Mouse (Mus musculus) spleen, postnatal 14 days (tissue): ENCODE measurements around the gene B4galnt3.

Source experiments
- DNase-seq, 2 experiments: peaks; one replicate each; pipeline ENCODE4 v3.0.0; 2021 to 2022; ENCODE audit warnings: low spot score in 2 of 2

Gene B4galnt3

DNA sequence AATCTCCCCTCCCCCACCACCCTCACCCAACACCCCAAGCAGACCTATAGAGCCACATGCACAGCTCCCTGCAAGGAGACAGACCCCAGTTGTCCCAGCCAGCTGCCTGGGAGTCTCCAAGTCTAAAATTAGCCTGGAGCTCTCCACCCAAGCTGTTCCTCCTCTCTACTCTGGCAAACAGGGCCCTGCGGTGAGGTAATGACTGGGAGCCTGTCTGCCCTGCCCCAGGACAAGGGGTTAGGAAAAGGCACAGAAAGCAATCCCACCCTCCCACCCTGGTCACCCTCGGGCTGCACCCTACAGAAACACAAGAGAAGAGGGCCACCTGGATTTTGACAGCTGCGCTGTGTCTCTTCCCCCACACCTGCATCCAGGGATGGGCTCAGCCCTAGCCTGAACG lies 19.5 kb downstream of the B4galnt3 start:
- DNase-seq, result no peak

DNA sequence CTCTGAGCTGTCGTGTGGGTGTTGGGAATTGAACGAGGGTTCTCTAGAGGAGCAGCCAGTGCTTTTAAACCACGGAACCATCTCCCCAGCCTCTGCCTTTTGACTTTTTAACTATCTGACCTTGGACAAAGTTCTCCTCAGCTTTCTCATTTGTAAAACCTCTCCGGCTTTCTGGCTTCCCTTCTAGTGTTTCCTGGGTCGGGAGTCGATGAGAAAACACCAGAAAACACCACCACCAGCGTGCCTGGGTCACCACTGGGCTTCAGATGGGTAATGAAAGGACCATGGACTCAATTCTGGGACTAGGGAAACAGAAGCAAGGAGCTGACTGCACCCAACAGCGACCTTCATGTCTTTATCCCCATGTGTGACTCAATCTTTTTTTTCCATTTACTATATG lies 20.2 kb downstream of the B4galnt3 start:
- no peak for DNase-seq

- no peak for DNase-seq
Measured at GRCm38 (mm10) chr6:120264151-120264550, 30.2 kb downstream of the B4galnt3 start.

GRCm38 (mm10) chr6:120263608-120264007 lies 30.8 kb downstream of the B4galnt3 start:
- no peak for DNase-seq

DNA sequence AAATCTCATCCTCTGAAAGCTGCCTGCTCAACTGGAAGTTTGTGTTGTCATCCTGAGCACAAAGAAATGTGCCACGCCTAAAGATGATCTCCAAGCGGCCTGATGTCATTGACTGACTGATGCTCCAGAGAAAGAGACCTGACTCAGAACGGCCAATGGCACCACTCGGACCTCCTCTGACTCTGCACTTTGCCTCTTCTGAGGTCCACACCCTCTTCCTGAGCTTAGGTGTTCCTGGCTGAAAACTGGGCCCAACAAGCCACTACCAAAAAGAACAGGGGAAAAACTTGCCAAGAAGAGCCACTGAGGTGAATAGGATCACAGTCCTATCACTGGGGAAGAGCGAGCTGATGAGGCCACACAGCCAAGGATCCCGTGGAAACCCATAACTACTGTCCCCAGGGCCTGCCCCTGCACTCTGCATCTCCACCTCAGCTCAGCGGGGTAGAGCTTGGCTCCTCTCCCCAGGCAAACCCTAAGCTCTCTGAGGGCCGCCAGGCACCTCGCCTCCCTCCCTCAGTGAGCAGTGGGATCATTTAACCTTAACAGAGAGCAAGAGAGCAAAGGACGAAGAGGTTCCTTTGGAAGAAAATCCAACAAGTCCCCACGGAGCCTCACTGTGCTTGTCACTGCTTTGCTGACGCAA lies 31.4 kb downstream of the B4galnt3 start:
- DNase-seq, result no peak

DNA sequence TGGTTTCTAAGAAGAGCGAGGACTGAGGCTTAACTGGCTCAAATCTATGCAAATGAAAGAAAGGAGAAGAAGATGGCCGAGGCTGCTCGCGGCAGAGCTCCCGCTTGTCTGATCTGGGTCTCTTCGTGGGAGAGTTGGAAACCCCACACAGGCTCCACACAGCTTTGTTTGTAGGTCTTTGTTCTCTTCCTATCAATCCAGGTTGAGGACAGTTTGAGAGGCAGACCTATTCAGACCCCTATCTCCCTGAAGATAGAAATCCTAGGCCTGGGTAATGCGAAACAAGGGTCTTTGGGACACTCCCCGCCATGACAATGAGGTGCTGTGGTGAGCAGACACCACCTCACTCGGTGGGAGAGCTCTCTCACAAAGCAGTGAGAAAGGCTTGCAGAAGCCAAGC lies 34.9 kb downstream of the B4galnt3 start:
- DNase-seq, result no peak

DNA sequence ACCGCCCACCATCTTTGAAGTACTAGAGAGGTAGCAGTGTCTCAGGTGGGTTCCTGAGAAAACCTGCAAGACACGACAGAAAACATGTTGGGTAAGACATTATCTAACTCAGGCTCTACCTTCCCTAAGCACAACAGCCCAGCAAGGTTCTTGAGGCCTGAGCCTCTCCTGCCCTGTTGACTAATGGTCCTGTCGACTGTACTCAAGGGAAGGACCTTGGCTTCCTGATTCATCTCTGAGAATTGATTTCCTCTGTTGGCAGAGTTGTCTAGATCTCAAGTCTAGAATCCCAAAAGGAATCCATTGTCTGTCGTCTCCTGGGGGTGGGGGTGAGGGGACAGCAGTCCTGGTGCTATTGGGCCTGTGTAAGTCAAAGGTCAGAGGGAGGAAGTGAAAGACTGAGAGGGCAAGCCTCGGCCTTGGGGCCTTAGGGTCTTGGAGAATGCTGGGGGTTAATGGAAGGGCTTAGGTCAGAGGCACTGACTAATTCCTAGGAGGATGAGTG lies 37.9 kb downstream of the B4galnt3 start:
- DNase-seq, result no peak

GRCm38 (mm10) chr6:120255701-120256100 lies 38.7 kb downstream of the B4galnt3 start:
- no peak for DNase-seq

- DNase-seq, result no peak
Measured at GRCm38 (mm10) chr6:120255144-120255543, 39.2 kb downstream of the B4galnt3 start.

DNA sequence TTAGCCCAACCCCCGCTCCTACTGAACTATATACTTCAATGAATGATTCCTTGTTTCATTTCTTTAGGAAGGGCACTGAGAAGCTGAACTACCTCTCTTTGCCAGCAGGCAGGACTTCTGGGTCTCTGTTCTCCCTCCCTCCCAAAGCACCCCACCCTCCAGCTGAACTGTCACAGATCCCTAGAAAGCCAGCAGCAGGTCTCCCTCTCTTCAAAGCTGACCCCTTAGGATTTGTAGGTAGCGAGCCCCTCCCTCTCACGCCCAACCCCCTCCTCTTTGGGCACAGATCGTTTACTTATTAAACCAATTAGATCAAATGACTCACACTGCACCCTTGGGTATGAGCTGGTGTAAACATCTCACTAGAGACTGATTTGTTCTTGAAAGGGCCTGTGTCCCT lies 39.7 kb downstream of the B4galnt3 start:
- no peak for DNase-seq

- DNase-seq, result no peak
Measured at GRCm38 (mm10) chr6:120252741-120253140, 41.6 kb downstream of the B4galnt3 start.

- DNase-seq, result no peak
Measured at GRCm38 (mm10) chr6:120251010-120251409, 43.3 kb downstream of the B4galnt3 start.

DNA sequence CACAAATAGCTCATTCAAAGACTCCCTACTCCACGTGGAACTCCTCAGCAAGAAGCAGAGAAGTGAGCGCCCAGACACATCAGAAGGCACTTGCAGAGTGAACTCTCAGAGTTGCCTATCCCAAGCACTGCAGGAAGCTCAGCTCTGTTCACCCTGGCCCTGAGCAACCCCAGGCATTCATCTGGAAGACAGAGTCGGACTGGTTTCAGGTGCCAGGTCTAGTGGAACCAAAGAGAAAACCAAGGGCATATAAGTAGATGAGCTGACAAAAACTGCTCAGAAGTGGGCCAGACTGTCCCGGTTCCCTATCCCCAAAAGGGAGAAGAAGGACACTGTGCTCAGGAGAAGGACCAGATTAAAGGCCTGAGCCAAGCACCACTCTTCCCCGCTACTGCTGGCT lies 44.5 kb downstream of the B4galnt3 start:
- DNase-seq, result no peak

- DNase-seq, result no peak
Measured at GRCm38 (mm10) chr6:120246676-120247075, 47.7 kb downstream of the B4galnt3 start.

GRCm38 (mm10) chr6:120243250-120243649 lies 51.1 kb downstream of the B4galnt3 start:
- DNase-seq, result no peak

DNA sequence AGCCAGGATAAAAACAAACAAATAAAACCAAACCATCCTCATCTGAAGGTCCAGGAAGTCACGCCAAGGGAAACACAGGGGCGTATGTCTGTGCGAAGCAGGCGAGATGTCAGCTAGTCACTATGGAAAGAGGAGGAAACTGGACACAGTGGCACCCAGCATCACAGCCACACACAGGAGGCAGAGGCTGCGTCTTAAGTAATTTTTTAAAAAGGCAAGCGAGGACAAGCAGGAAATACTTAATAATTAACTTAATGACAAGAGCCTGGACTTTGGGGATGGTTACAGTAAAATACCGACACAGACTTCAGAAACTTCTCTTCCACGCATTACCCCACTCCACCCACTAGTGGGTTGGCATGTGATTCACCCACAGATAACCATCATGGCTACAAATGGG lies 51.8 kb downstream of the B4galnt3 start:
- DNase-seq, result no peak

GRCm38 (mm10) chr6:120241453-120241852 lies 52.9 kb downstream of the B4galnt3 start:
- no peak for DNase-seq

DNA sequence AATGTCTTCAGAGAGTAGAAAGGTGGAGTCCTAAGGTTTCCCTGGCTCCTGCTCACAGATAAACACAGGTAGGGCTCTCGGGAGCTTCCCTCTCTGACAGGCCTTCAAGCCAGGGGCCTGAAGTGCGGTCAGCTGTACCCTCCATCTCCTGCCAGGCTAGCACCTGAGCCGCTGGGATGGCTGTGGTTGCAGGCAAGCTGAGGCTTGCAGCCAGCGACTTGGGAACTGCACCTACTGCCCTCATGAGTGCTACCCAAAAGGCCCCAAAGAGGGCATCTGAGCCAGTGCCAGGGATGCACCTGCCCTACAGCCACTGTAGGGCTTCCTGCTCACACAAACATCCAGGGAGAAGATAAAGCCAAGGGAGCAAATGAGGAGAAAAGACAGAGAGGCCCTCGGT lies 53.9 kb downstream of the B4galnt3 start:
- no peak for DNase-seq

- no peak for DNase-seq
Measured at GRCm38 (mm10) chr6:120235874-120236273, 58.5 kb downstream of the B4galnt3 start.

DNA sequence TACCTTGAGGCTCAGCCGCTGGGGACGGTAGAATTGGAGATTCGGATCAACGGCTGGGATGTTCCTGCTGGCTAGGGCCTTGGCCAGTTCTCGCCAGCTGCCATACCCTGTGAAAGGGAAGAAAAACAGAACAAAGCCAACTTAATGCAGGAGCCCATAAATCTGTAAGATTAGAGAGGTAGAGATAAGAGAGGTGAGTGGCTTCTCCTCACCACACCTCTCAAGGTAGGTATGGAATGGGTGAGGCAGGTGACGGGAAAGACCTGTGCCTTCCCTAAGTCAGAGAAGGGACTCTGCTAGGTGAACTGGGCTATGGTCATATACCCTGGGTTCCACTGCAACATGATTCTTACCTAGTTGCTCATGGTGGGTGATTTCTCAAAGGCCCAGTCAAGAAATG lies 61.5 kb downstream of the B4galnt3 start:
- DNase-seq, result no peak

DNA sequence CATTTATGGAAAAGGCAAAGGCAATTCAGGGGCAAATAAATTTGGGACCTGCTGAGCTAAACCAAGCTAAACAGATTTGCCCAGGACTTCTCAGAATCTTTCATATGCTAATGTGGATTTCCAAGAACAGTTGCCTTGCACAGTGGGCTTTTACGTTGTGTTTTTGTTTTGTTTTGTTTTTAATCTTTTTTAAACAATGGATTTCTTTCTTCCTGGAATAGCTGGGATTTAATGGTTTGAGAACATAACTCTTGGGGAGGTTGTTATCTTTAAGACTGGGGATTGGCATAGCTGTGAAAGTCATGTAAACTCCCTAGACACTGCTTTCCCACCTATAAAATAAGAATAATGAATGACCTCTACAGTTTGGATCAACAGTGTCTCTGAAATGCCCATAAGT lies 63.9 kb downstream of the B4galnt3 start:
- no peak for DNase-seq

DNA sequence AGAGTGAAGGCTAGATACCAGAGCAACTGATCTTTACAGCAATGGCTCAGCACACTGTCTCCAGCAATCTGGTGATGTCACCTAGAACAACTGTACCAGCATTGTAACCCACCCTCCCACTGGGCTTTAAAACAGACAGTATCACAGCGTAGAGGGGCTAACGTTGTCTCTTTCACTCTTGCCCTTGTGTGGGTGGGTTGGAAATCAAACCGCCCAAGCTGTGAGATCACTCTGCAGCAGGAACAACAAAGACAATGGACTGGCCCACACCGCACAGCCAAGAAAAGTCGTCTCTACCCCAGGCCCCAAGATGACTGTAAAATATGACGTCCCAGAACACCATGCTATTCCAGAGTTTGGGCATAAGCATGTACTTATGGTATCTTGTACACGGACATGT lies 64.6 kb downstream of the B4galnt3 start:
- no peak for DNase-seq

- DNase-seq, result no peak
Measured at GRCm38 (mm10) chr6:120227068-120227467, 67.3 kb downstream of the B4galnt3 start.

DNA sequence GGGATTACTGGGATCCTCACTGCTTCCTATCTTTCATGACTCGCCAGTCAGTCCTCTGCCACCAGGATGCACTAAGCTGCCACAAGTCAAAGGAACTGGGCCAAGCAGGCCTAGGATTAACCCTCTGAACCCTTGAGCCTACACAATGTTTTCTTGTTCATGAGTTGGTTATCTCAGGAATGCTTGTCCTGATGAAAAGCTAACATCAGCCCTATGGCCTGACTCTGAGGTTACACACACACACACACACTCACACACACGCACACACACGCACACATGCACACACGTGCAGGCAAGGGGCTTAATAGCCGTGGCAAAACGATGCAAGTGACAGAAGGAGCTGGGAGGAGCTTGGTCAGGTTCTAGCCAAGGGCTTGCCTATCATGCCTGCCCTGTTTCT lies 69.0 kb downstream of the B4galnt3 start:
- DNase-seq, result no peak
